Mouse (Mus musculus): ENCODE measurements around the gene H2-Aa. TPM values are rescaled to one million over a fixed set of nuclear protein-coding genes. Genes with fewer than 3 reads are reported as not detected.
A peak's percentile ranks its signal among the peaks of the same experiment; 100 is the strongest.

The H2-Aa gene
- polyA plus RNA-seq, 1 experiment from 2014 or later, result 0.28 TPM

- peak; percentile 90 for ATAC-seq
- H3K4me3 ChIP-seq (replicated peaks), result peak overlapping the region; percentile 64
- H3K4me2 ChIP-seq (replicated peaks), result peak overlapping the region; percentile 57
- WGBS, result 24% methylated on average over 38 of the region's 38 CpGs
- peaks cover 3% of the 10 kb centered on the region; the same call in 1 of the 2 replicates for H3K4me1 ChIP-seq (replicated peaks)
- peaks cover 7% of the 10 kb centered on the region; the same call in 1 of the 2 replicates for H3K27me3 ChIP-seq
- H3K36me3 ChIP-seq, result no peaks in the 10 kb centered on the region
- H3K9ac ChIP-seq (replicated peaks), result peak overlapping the region; percentile 72
- H3K27ac ChIP-seq, result peak overlapping the region; percentile 5
- no peaks in the 10 kb centered on the region for H3K9me3 ChIP-seq
These were observed 22.2 kb upstream of the H2-Aa start for GRCm38 (mm10) chr17:34309683-34310385.

- Histone ChIP-seq H3K4me3 (replicated peaks) (peak overlapping the region; percentile 64), H3K4me1 (replicated peaks) (peaks cover 3% of the 10 kb centered on the region; the same call in 1 of the 2 replicates), H3K27ac (peak overlapping the region; percentile 5; the same call in 1 of the 2 replicates), H3K4me2 (replicated peaks) (peak overlapping the region; percentile 57), H3K9ac (replicated peaks) (peak overlapping the region; percentile 72), H3K9me3 (no peaks in the 10 kb centered on the region), H3K36me3 (no peaks in the 10 kb centered on the region), H3K27me3 (peaks cover 7% of the 10 kb centered on the region; the same call in 1 of the 2 replicates)
- 25% methylated on average over 10 of the region's 10 CpGs for WGBS
- ATAC-seq, result 0 out of 2 replicates have a peak, but pooled peaks have one; percentile 24
These were observed 21.6 kb upstream of the H2-Aa start for GRCm38 (mm10) chr17:34309225-34309624.

DNA sequence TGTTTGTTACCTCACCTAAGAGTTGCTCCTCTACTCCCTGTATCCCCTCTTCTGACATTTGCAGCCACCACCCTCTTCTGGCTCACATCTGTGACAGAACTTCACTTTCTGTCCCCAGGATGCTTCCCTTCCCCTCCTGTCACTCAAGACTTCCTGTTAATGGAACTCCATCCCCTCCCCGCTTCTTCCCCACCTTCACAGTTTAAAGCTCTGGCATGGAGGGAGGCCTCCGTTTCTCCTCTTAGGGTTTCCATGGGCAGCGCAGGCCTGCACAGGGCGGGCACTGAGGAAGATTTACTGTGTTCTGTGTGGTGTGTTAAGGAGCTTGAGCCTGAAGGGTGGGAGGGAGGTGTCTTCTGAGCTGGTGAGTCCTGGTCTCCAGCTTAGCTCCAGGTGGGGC lies 20.5 kb upstream of the H2-Aa start:
- no peak for ATAC-seq
- Histone ChIP-seq H3K9me3 (no peaks in the 10 kb centered on the region), H3K9ac (replicated peaks) (no peak overlapping the region), H3K4me3 (replicated peaks) (no peak overlapping the region), H3K4me2 (replicated peaks) (no peak overlapping the region), H3K36me3 (no peaks in the 10 kb centered on the region), H3K27ac (no peak overlapping the region), H3K27me3 (peaks cover 7% of the 10 kb centered on the region; the same call in 1 of the 2 replicates), H3K4me1 (replicated peaks) (peaks cover 3% of the 10 kb centered on the region; the same call in 1 of the 2 replicates)
- 85% methylated on average over 4 of the region's 4 CpGs for WGBS

DNA sequence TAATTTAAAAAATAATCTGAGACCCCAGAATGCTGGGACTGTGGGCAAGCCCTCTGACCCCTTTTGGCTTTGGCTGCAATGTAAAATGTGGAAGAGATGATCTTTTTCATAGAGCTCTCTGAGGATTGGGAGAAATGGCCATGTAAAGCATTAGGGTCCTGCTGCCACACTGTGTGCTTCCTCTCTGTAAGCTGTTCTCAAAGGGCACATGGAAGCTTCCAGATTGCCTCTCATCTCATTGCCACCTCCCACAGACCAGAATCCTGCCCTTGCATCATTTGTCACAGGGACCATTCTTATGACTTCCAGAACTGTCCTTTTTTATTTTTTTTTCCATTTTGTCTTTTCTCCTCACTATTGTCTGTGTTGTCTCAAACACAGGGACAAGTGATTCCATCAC lies 19.6 kb upstream of the H2-Aa start:
- no peaks in the 10 kb centered on the region for H3K9me3 ChIP-seq
- no peak for ATAC-seq

GRCm38 (mm10) chr17:34306407-34306806 lies 18.8 kb upstream of the H2-Aa start:
- Histone ChIP-seq H3K9me3 (no peaks in the 10 kb centered on the region), H3K27ac (no peak overlapping the region), H3K36me3 (no peaks in the 10 kb centered on the region), H3K27me3 (peaks cover 7% of the 10 kb centered on the region; the same call in 1 of the 2 replicates), H3K9ac (replicated peaks) (no peak overlapping the region), H3K4me1 (replicated peaks) (peaks cover 3% of the 10 kb centered on the region; the same call in 1 of the 2 replicates), H3K4me2 (replicated peaks) (no peak overlapping the region), H3K4me3 (replicated peaks) (no peak overlapping the region)
- WGBS, result 86% methylated on average over 2 of the region's 2 CpGs
- ATAC-seq, result no peak

More for the DNA sequence above, 19.6 kb upstream of the H2-Aa start:
- Histone ChIP-seq H3K4me3 (replicated peaks) (no peak overlapping the region), H3K4me1 (replicated peaks) (peaks cover 3% of the 10 kb centered on the region; the same call in 1 of the 2 replicates), H3K9ac (replicated peaks) (no peak overlapping the region), H3K36me3 (no peaks in the 10 kb centered on the region), H3K27ac (no peak overlapping the region), H3K4me2 (replicated peaks) (no peak overlapping the region), H3K27me3 (peaks cover 7% of the 10 kb centered on the region; the same call in 1 of the 2 replicates)

GRCm38 (mm10) chr17:34305380-34306030 lies 17.9 kb upstream of the H2-Aa start, which contains the start of gene H2-Eb1:
Gene H2-Eb1, plus strand, starts transcription at chr17:34305867.
- H3K4me2 ChIP-seq (replicated peaks), result no peak within 1 kb of the TSS
- H3K4me1 ChIP-seq (replicated peaks), result peaks cover 3% of the 10 kb centered on the region; the same call in 1 of the 2 replicates
- no peak within 1 kb of the TSS for H3K27ac ChIP-seq
- no peak within 1 kb of the TSS for H3K4me3 ChIP-seq (replicated peaks)
- peaks cover 7% of the 10 kb centered on the region; the same call in 1 of the 2 replicates for H3K27me3 ChIP-seq
- H3K9ac ChIP-seq (replicated peaks), result no peak within 1 kb of the TSS
- no peaks in the 10 kb centered on the region for H3K9me3 ChIP-seq
- peak; percentile 59 for ATAC-seq
- H3K36me3 ChIP-seq, result no peaks in the 10 kb centered on the region

GRCm38 (mm10) chr17:34304751-34305150 lies 17.1 kb upstream of the H2-Aa start:
- Histone ChIP-seq H3K36me3 (no peaks in the 10 kb centered on the region), H3K4me2 (replicated peaks) (no peak overlapping the region), H3K9ac (replicated peaks) (no peak overlapping the region), H3K4me3 (replicated peaks) (no peak overlapping the region), H3K27ac (no peak overlapping the region), H3K9me3 (no peaks in the 10 kb centered on the region), H3K27me3 (peaks cover 7% of the 10 kb centered on the region; the same call in 1 of the 2 replicates), H3K4me1 (replicated peaks) (peaks cover 3% of the 10 kb centered on the region; the same call in 1 of the 2 replicates)
- 38% methylated on average over 4 of the region's 4 CpGs for WGBS
- no peak for ATAC-seq

- ATAC-seq, result no peak
- Histone ChIP-seq H3K4me3 (replicated peaks) (no peak overlapping the region), H3K27me3 (peaks cover 7% of the 10 kb centered on the region; the same call in 1 of the 2 replicates), H3K36me3 (no peaks in the 10 kb centered on the region), H3K9me3 (no peaks in the 10 kb centered on the region), H3K4me2 (replicated peaks) (no peak overlapping the region), H3K27ac (no peak overlapping the region), H3K4me1 (replicated peaks) (no peaks in the 10 kb centered on the region), H3K9ac (replicated peaks) (no peak overlapping the region)
- 87% methylated on average over 2 of the region's 2 CpGs for WGBS
These were observed 16.2 kb upstream of the H2-Aa start for GRCm38 (mm10) chr17:34303789-34304188.

GRCm38 (mm10) chr17:34301670-34302190 lies 14.1 kb upstream of the H2-Aa start:
- H3K4me2 ChIP-seq (replicated peaks), result no peak overlapping the region
- WGBS, result 85% methylated on average over 4 of the region's 4 CpGs

GRCm38 (mm10) chr17:34300691-34301566 lies 13.3 kb upstream of the H2-Aa start:
- Histone ChIP-seq H3K4me3 (replicated peaks) (no peak overlapping the region), H3K36me3 (no peaks in the 10 kb centered on the region), H3K9ac (replicated peaks) (no peak overlapping the region), H3K4me1 (replicated peaks) (peaks cover 5% of the 10 kb centered on the region), H3K27ac (no peak overlapping the region), H3K27me3 (no peaks in the 10 kb centered on the region), H3K9me3 (no peaks in the 10 kb centered on the region), H3K4me2 (replicated peaks) (no peak overlapping the region)
- WGBS, result 81% methylated on average over 23 of the region's 23 CpGs
- ATAC-seq, result no peak

More at GRCm38 (mm10) chr17:34301670-34302190, 14.1 kb upstream of the H2-Aa start:
- Histone ChIP-seq H3K4me3 (replicated peaks) (no peak overlapping the region), H3K4me1 (replicated peaks) (peaks cover 5% of the 10 kb centered on the region), H3K36me3 (no peaks in the 10 kb centered on the region), H3K27ac (no peak overlapping the region), H3K9ac (replicated peaks) (no peak overlapping the region), H3K9me3 (no peaks in the 10 kb centered on the region), H3K27me3 (0 out of 2 replicates have a peak, but pooled peaks cover 2% of the 10 kb centered on the region)
- ATAC-seq, result no peak

GRCm38 (mm10) chr17:34300071-34300470 lies 12.4 kb upstream of the H2-Aa start:
- H3K27ac ChIP-seq, result no peak overlapping the region
- no peak overlapping the region for H3K4me2 ChIP-seq (replicated peaks)
- no peak for ATAC-seq
- H3K9me3 ChIP-seq, result no peaks in the 10 kb centered on the region
- H3K9ac ChIP-seq (replicated peaks), result no peak overlapping the region
- H3K36me3 ChIP-seq, result no peaks in the 10 kb centered on the region
- 88% methylated on average over 8 of the region's 8 CpGs for WGBS
- H3K27me3 ChIP-seq, result no peaks in the 10 kb centered on the region
- H3K4me3 ChIP-seq (replicated peaks), result no peak overlapping the region
- peaks cover 5% of the 10 kb centered on the region for H3K4me1 ChIP-seq (replicated peaks)
